Mouse (Mus musculus): Measurements from ENCODE around the gene Cyb561d2. TPM values are rescaled to one million over a fixed set of nuclear protein-coding genes. Genes with fewer than 3 reads are reported as not detected.

The Cyb561d2 gene
- polyA plus RNA-seq, 1 experiment: 10.3 TPM

DNA sequence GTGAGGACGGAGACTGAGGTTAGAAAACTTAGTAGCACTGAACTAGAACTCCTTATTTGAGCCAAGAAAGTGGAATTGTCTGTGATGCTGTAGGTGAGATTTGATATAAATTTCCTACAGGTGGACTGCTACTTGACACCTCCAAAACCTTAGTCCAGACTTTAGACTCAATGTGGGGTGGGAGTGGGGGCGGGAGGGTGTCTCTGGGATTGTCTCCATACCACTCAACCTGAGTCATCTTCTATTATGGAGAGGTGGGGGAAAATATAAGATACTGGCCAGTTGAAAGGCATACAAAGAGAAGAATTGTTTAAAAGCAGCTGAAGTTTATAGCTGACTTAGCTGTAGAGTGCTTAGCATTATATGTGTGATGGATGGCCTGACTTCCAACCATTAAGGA lies 13.7 kb upstream of the Cyb561d2 start:
- H3K4me1 ChIP-seq (ENCODE audit: control insufficient read depth, insufficient read depth, low read length): peaks cover 11% of the 10 kb centered on the region
- H3K4me3 ChIP-seq (replicated peaks; ENCODE audit: control insufficient read depth, low read depth, low read length): peak overlapping the region; percentile 94

DNA sequence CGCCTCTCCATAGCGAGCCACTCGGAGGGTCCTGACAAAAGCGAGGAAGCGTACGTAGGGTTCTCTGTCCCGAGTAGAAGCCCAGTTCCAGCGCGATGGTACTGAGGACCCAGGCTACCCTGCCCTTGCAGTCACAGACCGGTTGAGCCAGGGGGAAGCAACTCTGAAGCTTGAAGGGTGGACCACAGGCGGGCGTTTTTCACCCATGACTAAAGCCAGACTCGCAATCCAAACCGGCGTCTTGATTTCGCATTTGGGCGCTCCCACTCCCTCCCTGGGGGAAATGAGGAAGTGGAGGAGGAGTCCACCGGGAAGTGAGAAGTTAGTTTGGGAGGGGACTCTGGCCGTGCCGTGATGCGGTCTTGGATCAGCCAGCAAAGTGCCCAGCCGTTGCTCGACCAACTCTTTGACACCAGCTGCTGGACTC lies 13.1 kb upstream of the Cyb561d2 start:
- H3K4me1 ChIP-seq (ENCODE audit: control insufficient read depth, insufficient read depth, low read length): peaks cover 12% of the 10 kb centered on the region
- H3K4me3 ChIP-seq (replicated peaks; ENCODE audit: control insufficient read depth, low read depth, low read length): peak overlapping the region; percentile 94
- WGBS: under 1% methylated on average over 23 of the region's 23 CpGs
- TF ChIP-seq CTCF (IDR thresholded peaks at IDR 0.05; ENCODE audit: control insufficient read depth, insufficient read depth, low read length) (no peak), POLR2A (IDR thresholded peaks at IDR 0.05; ENCODE audit: borderline replicate concordance, control insufficient read depth, low read depth, low read length) (0 out of 2 replicates have a peak, but pooled peaks have one; percentile 35)
- H3K27ac ChIP-seq (ENCODE audit: control insufficient read depth, insufficient read depth, low read depth, low read length, poor library complexity): peak overlapping the region; percentile 98

More for the DNA sequence above, 13.7 kb upstream of the Cyb561d2 start:
- WGBS: 34% methylated on average over 2 of the region's 2 CpGs
- H3K27ac ChIP-seq (ENCODE audit: control insufficient read depth, insufficient read depth, low read depth, low read length, poor library complexity): peak overlapping the region; percentile 98; the same call in 1 of the 2 replicates
- no peak for TF ChIP-seq POLR2A (IDR thresholded peaks at IDR 0.05; ENCODE audit: borderline replicate concordance, control insufficient read depth, low read depth, low read length)
- TF ChIP-seq CTCF (IDR thresholded peaks at IDR 0.05; ENCODE audit: control insufficient read depth, insufficient read depth, low read length): no peak

DNA sequence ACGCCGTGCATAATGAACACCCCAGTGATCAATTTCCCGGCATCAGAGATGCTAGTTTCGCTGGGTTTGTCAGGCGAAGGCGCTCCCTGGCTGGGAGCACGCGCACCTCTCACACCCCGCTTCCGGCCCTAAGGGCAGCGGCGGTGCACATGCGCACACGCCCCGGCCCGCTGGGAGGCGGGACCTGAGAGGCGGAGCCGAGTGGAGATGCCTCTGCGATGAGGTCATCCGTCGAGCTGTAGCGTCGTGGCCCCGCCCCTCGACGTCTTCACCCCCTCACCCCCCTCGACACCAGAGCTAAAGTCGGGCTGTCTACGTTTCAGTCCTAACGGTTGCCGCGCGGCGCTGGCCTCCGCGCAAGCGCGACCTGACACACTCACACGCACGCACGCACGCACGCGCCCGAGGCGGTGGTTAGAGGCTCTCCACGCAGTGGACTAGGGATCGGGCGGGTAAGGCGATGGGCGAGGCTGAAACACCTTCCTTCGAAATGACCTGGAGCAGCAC lies 12.4 kb upstream of the Cyb561d2 start:
- peak overlapping the region; percentile 94 for H3K4me3 ChIP-seq (replicated peaks; ENCODE audit: control insufficient read depth, low read depth, low read length)
- TF ChIP-seq CTCF (IDR thresholded peaks at IDR 0.05; ENCODE audit: control insufficient read depth, insufficient read depth, low read length) (peak; percentile 7; the same call in 1 of the 2 replicates), POLR2A (IDR thresholded peaks at IDR 0.05; ENCODE audit: borderline replicate concordance, control insufficient read depth, low read depth, low read length) (peak; percentile 93)
- H3K27ac ChIP-seq (ENCODE audit: control insufficient read depth, insufficient read depth, low read depth, low read length, poor library complexity): peak overlapping the region; percentile 98
- WGBS: under 1% methylated on average over 53 of the region's 53 CpGs
- peaks cover 12% of the 10 kb centered on the region for H3K4me1 ChIP-seq (ENCODE audit: control insufficient read depth, insufficient read depth, low read length)

DNA sequence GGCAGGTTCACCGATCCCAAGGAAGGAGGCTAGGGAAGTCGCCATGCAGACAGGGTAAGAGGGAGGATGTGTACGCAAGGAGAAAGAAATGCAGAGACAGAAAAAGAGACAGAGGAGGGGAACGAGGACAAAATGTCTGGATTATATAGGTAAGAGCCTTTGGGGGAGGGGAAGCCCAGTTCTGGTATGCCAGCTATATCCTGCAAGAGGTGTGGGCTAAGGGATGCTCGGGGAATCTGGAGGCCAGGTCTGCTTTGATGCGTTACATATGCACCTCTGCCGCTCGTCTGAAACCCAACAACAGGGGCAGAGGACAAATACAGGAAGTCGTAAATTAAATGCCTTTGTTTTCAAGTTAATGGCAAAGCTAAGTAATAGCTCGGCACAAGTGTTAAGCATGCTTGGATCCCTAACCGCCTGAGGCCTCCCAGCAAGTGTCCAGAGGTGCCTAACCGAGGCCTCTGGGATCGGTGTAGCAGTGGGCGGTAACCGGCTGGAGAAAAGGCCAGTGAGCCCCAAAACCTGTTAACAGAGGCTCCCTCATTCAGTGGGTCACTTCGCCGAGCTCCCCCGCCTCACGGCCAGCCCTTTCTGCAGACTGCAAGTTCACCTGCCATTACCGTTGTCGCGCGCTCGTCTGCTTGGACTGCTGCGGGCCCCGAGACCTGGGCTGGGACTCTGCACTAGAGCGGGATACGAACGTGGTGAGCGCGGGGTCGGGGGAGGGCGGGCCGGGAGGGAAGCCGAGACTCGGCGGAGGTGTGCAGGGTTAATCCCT lies 11.7 kb upstream of the Cyb561d2 start:
- TF ChIP-seq POLR2A (IDR thresholded peaks at IDR 0.05; ENCODE audit: borderline replicate concordance, control insufficient read depth, low read depth, low read length): no peak
- no peak for TF ChIP-seq CTCF (IDR thresholded peaks at IDR 0.05; ENCODE audit: control insufficient read depth, insufficient read depth, low read length)
- Histone ChIP-seq H3K27ac (ENCODE audit: control insufficient read depth, insufficient read depth, low read depth, low read length, poor library complexity) (peak overlapping the region; percentile 7; the same call in 1 of the 2 replicates), H3K4me3 (replicated peaks; ENCODE audit: control insufficient read depth, low read depth, low read length) (peak overlapping the region; percentile 53), H3K4me1 (ENCODE audit: control insufficient read depth, insufficient read depth, low read length) (peaks cover 12% of the 10 kb centered on the region)
- 4% methylated on average over 37 of the region's 37 CpGs for WGBS

DNA sequence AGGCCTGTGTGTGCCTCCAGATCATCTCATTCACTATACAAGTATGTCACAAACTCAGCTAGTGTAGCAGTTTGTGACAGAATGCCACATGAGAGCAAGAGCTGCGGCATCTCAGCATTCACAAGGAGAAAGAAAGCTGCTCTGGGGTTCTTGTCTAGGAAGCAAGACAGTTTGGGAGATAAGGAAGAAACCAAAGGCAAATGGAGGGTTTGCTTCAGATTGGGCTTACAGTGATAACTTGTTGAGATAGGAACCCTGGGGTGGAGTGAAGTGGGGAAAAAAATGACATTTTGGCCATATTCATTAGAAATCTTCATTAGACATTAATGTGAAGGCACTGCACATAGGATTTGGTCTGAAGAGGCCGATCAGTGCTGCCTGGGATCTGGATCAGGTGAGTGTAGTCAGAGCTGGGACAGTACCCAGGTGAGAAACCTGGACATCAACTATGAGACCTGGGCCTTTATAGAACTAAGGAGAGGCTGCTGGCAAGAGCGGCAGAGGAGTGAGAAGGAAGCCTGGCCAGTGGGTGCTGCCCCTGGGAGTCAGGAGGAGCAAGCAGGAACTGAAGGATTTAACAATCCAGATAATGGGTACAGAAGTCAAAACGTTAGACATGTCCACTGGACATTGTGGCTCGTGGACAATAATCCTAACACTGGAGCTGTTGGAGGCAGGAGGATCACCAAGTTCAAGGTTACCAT lies 10.8 kb upstream of the Cyb561d2 start:
- Histone ChIP-seq H3K27ac (ENCODE audit: control insufficient read depth, insufficient read depth, low read depth, low read length, poor library complexity) (no peak overlapping the region), H3K4me3 (replicated peaks; ENCODE audit: control insufficient read depth, low read depth, low read length) (no peak overlapping the region), H3K4me1 (ENCODE audit: control insufficient read depth, insufficient read depth, low read length) (peaks cover 12% of the 10 kb centered on the region)
- TF ChIP-seq CTCF (IDR thresholded peaks at IDR 0.05; ENCODE audit: control insufficient read depth, insufficient read depth, low read length): no peak
- no peak for TF ChIP-seq POLR2A (IDR thresholded peaks at IDR 0.05; ENCODE audit: borderline replicate concordance, control insufficient read depth, low read depth, low read length)
- WGBS: 75% methylated on average over 5 of the region's 5 CpGs

DNA sequence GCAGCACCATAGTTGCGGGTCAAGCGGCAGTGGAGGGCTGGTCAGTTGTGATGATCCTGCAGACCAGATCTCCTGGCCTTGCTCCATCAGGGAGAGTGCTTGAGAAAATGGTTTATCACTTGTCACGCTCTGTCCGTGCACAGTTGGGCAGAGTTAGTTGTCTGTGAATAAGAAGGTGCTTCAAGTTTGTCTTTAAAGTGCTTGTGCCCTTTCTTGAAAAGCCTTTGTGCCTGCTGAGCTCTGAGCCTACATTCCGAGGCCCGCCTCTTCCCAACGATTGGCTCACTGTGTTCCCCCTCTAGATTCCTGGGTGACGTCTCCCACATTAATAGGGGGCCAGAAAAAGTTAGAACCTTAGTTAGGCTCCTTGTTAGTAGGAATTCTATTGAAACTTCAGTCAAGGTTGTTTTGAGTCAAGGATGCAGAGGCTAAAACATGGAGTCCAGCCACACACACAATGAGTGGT lies 9.9 kb upstream of the Cyb561d2 start:
- peaks cover 13% of the 10 kb centered on the region for H3K4me1 ChIP-seq (ENCODE audit: control insufficient read depth, insufficient read depth, low read length)
- H3K4me3 ChIP-seq (replicated peaks; ENCODE audit: control insufficient read depth, low read depth, low read length): peak overlapping the region; percentile 57
- no peak for TF ChIP-seq CTCF (IDR thresholded peaks at IDR 0.05; ENCODE audit: control insufficient read depth, insufficient read depth, low read length)
- H3K27ac ChIP-seq (ENCODE audit: control insufficient read depth, insufficient read depth, low read depth, low read length, poor library complexity): no peak overlapping the region
- 43% methylated on average over 8 of the region's 8 CpGs for WGBS

DNA sequence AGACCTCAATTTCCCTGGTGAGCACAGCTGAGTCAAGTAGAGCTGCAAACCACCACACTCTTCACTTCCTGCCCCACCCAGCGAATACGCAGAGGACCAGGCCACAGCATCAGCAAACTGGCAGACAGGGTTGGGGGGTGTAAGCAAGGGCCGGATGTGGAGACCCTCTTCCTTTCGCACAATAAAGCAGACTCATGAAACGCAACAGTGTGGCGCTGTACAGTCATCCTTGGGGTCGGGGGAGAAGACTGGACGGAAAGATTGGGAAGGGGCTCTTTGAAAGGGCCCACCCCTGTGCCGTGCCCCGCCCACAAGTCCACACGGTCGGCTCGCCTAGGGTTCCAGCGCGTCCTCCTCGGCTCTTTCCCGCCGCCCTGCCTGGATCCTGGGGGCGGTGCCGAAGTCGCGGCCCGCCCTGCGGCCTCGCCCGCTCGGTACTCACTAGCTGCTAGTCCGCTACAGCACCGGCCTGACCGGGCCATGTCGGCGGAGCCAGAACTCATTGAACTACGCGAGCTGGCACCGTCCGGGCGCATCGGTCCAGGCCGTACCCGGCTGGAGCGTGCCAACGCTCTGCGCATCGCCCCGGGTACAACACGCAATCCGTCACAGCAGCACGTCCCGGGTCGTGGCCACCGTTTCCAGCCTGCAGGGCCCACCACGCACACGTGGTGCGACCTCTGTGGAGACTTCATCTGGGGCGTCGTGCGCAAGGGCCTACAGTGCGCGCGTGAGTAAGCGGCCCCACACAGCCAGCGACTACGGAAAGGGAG lies 9.3 kb upstream of the Cyb561d2 start, which contains the start of gene Rassf1:
TSS of gene Rassf1 (plus strand) at position 439 of the 773 bp plus-strand sequence.
- H3K4me1 ChIP-seq (ENCODE audit: control insufficient read depth, insufficient read depth, low read length): peaks cover 13% of the 10 kb centered on the region; the same call in 1 of the 2 replicates
- 2% methylated on average over 63 of the region's 63 CpGs for WGBS
- peak within 1 kb of the TSS; percentile 68 for H3K27ac ChIP-seq (ENCODE audit: control insufficient read depth, insufficient read depth, low read depth, low read length, poor library complexity)
- peak within 1 kb of the TSS; percentile 57 for H3K4me3 ChIP-seq (replicated peaks; ENCODE audit: control insufficient read depth, low read depth, low read length)
- TF ChIP-seq POLR2A (IDR thresholded peaks at IDR 0.05; ENCODE audit: borderline replicate concordance, control insufficient read depth, low read depth, low read length): 0 out of 2 replicates have a peak, but pooled peaks have one; percentile 31
- no peak for TF ChIP-seq CTCF (IDR thresholded peaks at IDR 0.05; ENCODE audit: control insufficient read depth, insufficient read depth, low read length)

Data from bone marrow, adult 2 months (tissue).